Mouse (Mus musculus): ENCODE data around the gene Olfr1395. TPM values are rescaled to one million over a fixed set of nuclear protein-coding genes. Genes with fewer than 3 reads are reported as not detected.

The Olfr1395 gene
- polyA plus RNA-seq (2014; fragmentation: Illumina TruSeq; extraction: RNeasy Lipid Tissue Mini Kit (QIAGEN cat#74804); ENCODE audit: low read depth, low replicate concordance), result not detected

DNA sequence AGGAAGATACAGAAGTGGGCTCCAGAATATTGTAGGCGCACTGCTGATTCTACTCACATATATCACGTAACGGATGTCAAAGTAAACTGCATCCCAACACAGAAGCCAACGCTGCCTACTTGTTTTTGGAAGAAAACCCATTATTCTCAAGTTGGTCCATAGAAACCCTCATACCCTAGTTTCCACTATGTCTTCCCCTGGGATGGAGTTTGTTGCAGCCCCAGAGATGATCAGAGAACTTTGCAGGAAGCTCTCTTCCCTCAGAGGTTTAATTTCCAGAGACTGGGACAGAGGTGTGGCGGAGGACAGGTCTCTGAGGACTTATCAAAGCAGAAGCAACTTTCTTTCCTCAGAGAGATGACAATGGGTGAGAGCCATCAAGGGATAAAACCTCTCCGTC lies at the start of gene Olfr1395:
TSS of gene Olfr1395 (plus strand) at position 301 of the 400 bp plus-strand sequence.

DNA sequence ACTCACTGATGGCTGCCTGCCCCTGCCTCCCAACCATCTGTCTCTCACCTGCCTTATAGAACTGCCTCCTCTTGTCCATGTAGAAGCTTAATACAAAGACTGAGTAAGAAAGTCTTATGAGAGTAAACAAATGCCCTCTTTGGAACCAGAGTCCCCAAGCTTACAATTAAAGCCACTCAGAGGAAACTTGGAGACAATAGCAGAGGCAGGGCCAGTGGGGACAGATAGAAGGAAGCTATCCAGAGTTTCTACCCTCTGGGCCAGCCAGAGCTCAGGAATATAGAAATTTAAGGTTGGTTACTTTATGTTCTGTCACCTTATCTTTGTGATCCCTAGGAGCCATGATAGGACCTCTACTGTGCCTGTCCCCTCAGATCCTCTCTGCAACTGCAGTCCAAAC lies 27.3 kb upstream of the Olfr1395 start, which contains the start of gene Olfr1396:
TSS of gene Olfr1396 (minus strand) at position 101 of the 400 bp plus-strand sequence.

DNA sequence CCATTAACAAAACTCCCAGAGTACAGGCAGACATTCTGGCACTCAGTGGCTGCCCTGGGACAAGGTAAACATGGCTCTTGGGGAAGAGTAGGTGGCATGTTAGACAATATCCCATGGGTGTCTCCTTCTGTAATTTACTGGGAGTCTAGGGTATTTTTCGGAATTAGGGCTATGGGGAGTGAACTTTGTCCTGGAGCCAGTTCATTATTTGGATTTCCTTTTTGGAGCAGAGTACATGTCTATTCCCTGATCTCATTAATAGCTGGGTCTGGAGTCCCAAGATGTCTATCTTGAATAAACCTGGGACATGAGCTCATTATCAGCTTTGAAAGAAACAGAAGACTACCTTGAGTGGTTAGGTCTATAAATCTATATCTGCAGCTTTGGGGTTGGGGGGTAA lies 12.0 kb downstream of the Olfr1395 start, which contains the start of gene Olfr1394:
TSS of gene Olfr1394 (plus strand) at position 301 of the 400 bp plus-strand sequence.

DNA sequence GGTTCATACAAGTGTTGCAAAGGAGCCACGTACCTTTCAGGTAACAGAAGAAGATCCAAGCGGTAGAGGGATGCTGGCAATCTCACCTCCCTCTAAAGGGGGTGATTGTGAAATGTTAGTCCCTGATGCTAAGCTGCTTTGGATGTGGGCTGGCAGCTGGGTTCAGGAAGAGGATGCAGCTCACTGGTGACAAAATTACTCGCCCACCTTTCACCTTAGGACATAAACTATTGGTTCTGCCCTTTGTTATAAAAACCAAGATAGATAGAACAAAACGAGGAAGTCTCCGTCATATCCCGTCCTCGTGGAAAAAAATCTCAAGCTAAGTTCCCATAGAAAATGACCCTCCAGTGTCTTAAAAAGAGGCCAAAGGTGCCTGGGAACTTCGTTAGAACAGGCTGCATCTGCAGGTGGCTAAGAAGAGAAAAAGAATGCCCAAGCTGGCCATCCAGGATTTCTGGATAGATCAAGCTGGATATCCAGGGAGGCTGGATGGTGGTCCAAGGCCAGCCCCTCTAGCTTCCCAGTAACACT lies 44.9 kb downstream of the Olfr1395 start, which contains the start of gene Btnl9:
TSS of gene Btnl9 (minus strand) at position 205 of the 534 bp plus-strand sequence.

Other genes starting within 250 kb of the Olfr1395 start
- gene Gm5431, start 240.1 kb upstream of the Olfr1395 start, polyA plus RNA-seq (2014; fragmentation: Illumina TruSeq; extraction: RNeasy Lipid Tissue Mini Kit (QIAGEN cat#74804); ENCODE audit: low read depth, low replicate concordance), result 0.28 TPM
- 0.36 TPM for gene Psme2b, start 196.1 kb upstream of the Olfr1395 start, polyA plus RNA-seq (2014; fragmentation: Illumina TruSeq; extraction: RNeasy Lipid Tissue Mini Kit (QIAGEN cat#74804); ENCODE audit: low read depth, low replicate concordance)
- gene Olfr56, start 163.4 kb upstream of the Olfr1395 start, polyA plus RNA-seq (2014; fragmentation: Illumina TruSeq; extraction: RNeasy Lipid Tissue Mini Kit (QIAGEN cat#74804); ENCODE audit: low read depth, low replicate concordance), result 0.07 TPM
- gene 9930111J21Rik1, start 162.9 kb upstream of the Olfr1395 start, polyA plus RNA-seq (2014; fragmentation: Illumina TruSeq; extraction: RNeasy Lipid Tissue Mini Kit (QIAGEN cat#74804); ENCODE audit: low read depth, low replicate concordance), result 0.11 TPM
- gene Gm12185, start 150.0 kb upstream of the Olfr1395 start, polyA plus RNA-seq (2014; fragmentation: Illumina TruSeq; extraction: RNeasy Lipid Tissue Mini Kit (QIAGEN cat#74804); ENCODE audit: low read depth, low replicate concordance), result 0.48 TPM
- 2.4 TPM for gene Tgtp1, start 148.1 kb upstream of the Olfr1395 start, polyA plus RNA-seq (2014; fragmentation: Illumina TruSeq; extraction: RNeasy Lipid Tissue Mini Kit (QIAGEN cat#74804); ENCODE audit: low read depth, low replicate concordance)
- gene 9930111J21Rik2, start 91.0 kb upstream of the Olfr1395 start, polyA plus RNA-seq (2014; fragmentation: Illumina TruSeq; extraction: RNeasy Lipid Tissue Mini Kit (QIAGEN cat#74804); ENCODE audit: low read depth, low replicate concordance), result 3.4 TPM
- 2.4 TPM for gene Tgtp2, start 78.1 kb upstream of the Olfr1395 start, polyA plus RNA-seq (2014; fragmentation: Illumina TruSeq; extraction: RNeasy Lipid Tissue Mini Kit (QIAGEN cat#74804); ENCODE audit: low read depth, low replicate concordance)
- 1.4 TPM for gene Ifi47, start 65.7 kb upstream of the Olfr1395 start, polyA plus RNA-seq (2014; fragmentation: Illumina TruSeq; extraction: RNeasy Lipid Tissue Mini Kit (QIAGEN cat#74804); ENCODE audit: low read depth, low replicate concordance)
- not detected for gene Olfr1396, start 27.4 kb upstream of the Olfr1395 start, polyA plus RNA-seq (2014; fragmentation: Illumina TruSeq; extraction: RNeasy Lipid Tissue Mini Kit (QIAGEN cat#74804); ENCODE audit: low read depth, low replicate concordance)
- gene Olfr1394, start 12.1 kb downstream of the Olfr1395 start, polyA plus RNA-seq (2014; fragmentation: Illumina TruSeq; extraction: RNeasy Lipid Tissue Mini Kit (QIAGEN cat#74804); ENCODE audit: low read depth, low replicate concordance), result not detected
- 0.04 TPM for gene Btnl9, start 44.9 kb downstream of the Olfr1395 start, polyA plus RNA-seq (2014; fragmentation: Illumina TruSeq; extraction: RNeasy Lipid Tissue Mini Kit (QIAGEN cat#74804); ENCODE audit: low read depth, low replicate concordance)
- gene Zfp62, start 61.0 kb downstream of the Olfr1395 start, polyA plus RNA-seq (2014; fragmentation: Illumina TruSeq; extraction: RNeasy Lipid Tissue Mini Kit (QIAGEN cat#74804); ENCODE audit: low read depth, low replicate concordance), result 143 TPM
- gene Mgat1, start 101.9 kb downstream of the Olfr1395 start, polyA plus RNA-seq (2014; fragmentation: Illumina TruSeq; extraction: RNeasy Lipid Tissue Mini Kit (QIAGEN cat#74804); ENCODE audit: low read depth, low replicate concordance), result 5.2 TPM
- 2.3 TPM for gene Olfr1393, start 136.0 kb downstream of the Olfr1395 start, polyA plus RNA-seq (2014; fragmentation: Illumina TruSeq; extraction: RNeasy Lipid Tissue Mini Kit (QIAGEN cat#74804); ENCODE audit: low read depth, low replicate concordance)
- gene Olfr1392, start 143.0 kb downstream of the Olfr1395 start, polyA plus RNA-seq (2014; fragmentation: Illumina TruSeq; extraction: RNeasy Lipid Tissue Mini Kit (QIAGEN cat#74804); ENCODE audit: low read depth, low replicate concordance), result 1.9 TPM
- not detected for gene Olfr10, start 162.5 kb downstream of the Olfr1395 start, polyA plus RNA-seq (2014; fragmentation: Illumina TruSeq; extraction: RNeasy Lipid Tissue Mini Kit (QIAGEN cat#74804); ENCODE audit: low read depth, low replicate concordance)
- gene Olfr1391, start 180.5 kb downstream of the Olfr1395 start, polyA plus RNA-seq (2014; fragmentation: Illumina TruSeq; extraction: RNeasy Lipid Tissue Mini Kit (QIAGEN cat#74804); ENCODE audit: low read depth, low replicate concordance), result not detected
- not detected for gene Olfr1390, start 192.9 kb downstream of the Olfr1395 start, polyA plus RNA-seq (2014; fragmentation: Illumina TruSeq; extraction: RNeasy Lipid Tissue Mini Kit (QIAGEN cat#74804); ENCODE audit: low read depth, low replicate concordance)